In genomic region chr17:27123103-27123502, GRCm38 (mm10) we compare ENCODE assay signal across 22 mouse cellular contexts. TPM values are rescaled to one million over a fixed set of nuclear protein-coding genes. Genes with fewer than 3 reads are reported as not detected.
"Had no signal": no experiment of that assay in that cellular context is flagged by ENCODE, and none has a peak within 500 bp of the region (broad histone marks: within the 10 kb centered on the region; RNA-seq: fewer than 3 reads in every experiment).

No protein-coding gene starts in this region.

- DNase-seq: gastrocnemius, adult 2 months; gastrocnemius, postnatal 10 days; gastrocnemius, postnatal 25 days; heart, adult 2 months; heart, postnatal 4 days; kidney, adult 18-20 months; kidney, adult 8-10 months; liver had no signal

- H3K27ac ChIP-seq: heart, adult 2 months; heart, embryonic 13.5 days; heart, embryonic 15.5 days; hindbrain, embryonic 12.5 days; hindbrain, embryonic 14.5 days; limb, embryonic 10.5 days; limb, embryonic 12.5 days; liver, embryonic 14.5 days had no signal

- H3K4me3 ChIP-seq: gastrocnemius, adult 2 months; heart, adult 2 months; heart, embryonic 13.5 days; heart, embryonic 15.5 days; hindbrain, embryonic 10.5 days; hindbrain, embryonic 12.5 days; intestine, embryonic 15.5 days; left cerebral cortex, adult 2 months; limb, embryonic 10.5 days; limb, embryonic 12.5 days had no signal

RNA-seq across cellular contexts. Expression of gene Ip6k3, which starts 44.5 kb away (rescaled TPM):
- total RNA-seq: granulocyte monocyte progenitor cell, adult 5-6 weeks; layer of hippocampus, postnatal 10 days had no signal
- polyA plus RNA-seq: inflammation-experienced regulatory T-cells, adult 6 months; intestine, postnatal 0 days; limb, embryonic 10.5 days had no signal
